Mouse (Mus musculus) embryonic facial prominence, embryonic 15.5 days (tissue): ENCODE measurements around the gene Rhbdf2. TPM values are rescaled to one million over a fixed set of nuclear protein-coding genes. Genes with fewer than 3 reads are reported as not detected.

Experiments used
- ATAC-seq: fragments of 200-750 bp; cut with Nextera tagmentation; 2 replicates; pipeline ENCODE4 v1.8.0; 2017; ENCODE audit warnings: low read depth, moderate TSS enrichment; ENCODE audit not compliant: insufficient number of reproducible peaks, low FRiP score, low TSS enrichment
- H3K27ac ChIP-seq: fragments of 300-500 bp; sonication (generic); replicated peaks from 2 replicates; pipeline ENCODE4 v1.5.1; 2015; ENCODE audit warnings: mild to moderate bottlenecking, inconsistent platforms
- H3K27me3 ChIP-seq: fragments of 300-500 bp; sonication (generic); 2 replicates; pipeline ENCODE4 v1.6.1; 2015; ENCODE audit warnings: inconsistent platforms
- H3K36me3 ChIP-seq: fragments of 300-500 bp; sonication (generic); 2 replicates; pipeline ENCODE4 v1.6.1; 2015; ENCODE audit warnings: mild to moderate bottlenecking, inconsistent platforms
- H3K4me1 ChIP-seq: fragments of 300-500 bp; sonication (generic); 2 replicates; pipeline ENCODE4 v1.6.1; 2015; ENCODE audit warnings: inconsistent platforms
- H3K4me2 ChIP-seq: fragments of 300-500 bp; sonication (generic); replicated peaks from 2 replicates; pipeline ENCODE4 v1.6.1; 2015; ENCODE audit warnings: mild to moderate bottlenecking, inconsistent platforms
- H3K4me3 ChIP-seq: fragments of 300-500 bp; sonication (generic); replicated peaks from 2 replicates; pipeline ENCODE4 v1.5.1; 2015; ENCODE audit warnings: mild to moderate bottlenecking, inconsistent platforms
- H3K9ac ChIP-seq: fragments of 300-500 bp; sonication (generic); 2 replicates; pipeline ENCODE4 v1.6.1; 2015; ENCODE audit warnings: inconsistent platforms
- H3K9me3 ChIP-seq: fragments of 300-500 bp; sonication (generic); replicated peaks from 2 replicates; pipeline ENCODE4 v1.6.1; 2016; ENCODE audit warnings: inconsistent platforms
- WGBS: fragments of 180-500 bp; shearing (Covaris S2); methylation state at CpG from one replicate; pipeline ENCODE4 v1.1.7; 2015; 5-methylcytosine and 5-hydroxymethylcytosine counted together
- polyA plus RNA-seq: library from polyadenylated mRNA; unstranded; fragments of >200 nt; fragmentation: Nextera tagmentation; extraction: Ambion mirVana; gene quantifications from 2 replicates; pipeline ENCODE4 v1.2.1, GENCODE M21; 2015

The Rhbdf2 gene
- polyA plus RNA-seq, 1 experiment from 2014 or later, result 8.8 TPM

DNA sequence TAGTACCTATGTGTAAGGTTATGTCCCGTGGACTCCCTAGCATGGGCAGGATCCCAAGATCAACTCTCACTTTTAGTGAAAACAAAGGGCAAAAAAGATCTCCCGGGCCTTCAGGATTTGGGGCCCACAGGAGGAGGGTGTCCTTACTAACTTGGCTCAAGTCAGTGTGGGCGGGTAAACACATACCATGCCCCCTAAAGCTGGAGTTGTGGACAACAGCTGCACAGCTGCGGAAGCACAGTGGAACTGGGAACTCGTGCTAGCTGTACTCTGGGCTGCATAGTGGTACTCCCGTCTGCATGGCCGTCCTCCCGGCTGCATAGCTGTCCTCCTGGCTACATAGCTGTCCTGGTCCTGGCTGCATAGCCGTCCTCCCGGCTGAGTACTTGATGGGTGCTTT, 31.4 kb upstream of the Rhbdf2 start:
- Histone ChIP-seq H3K36me3 (no peaks in the 10 kb centered on the region), H3K9me3 (no peaks in the 10 kb centered on the region), H3K27me3 (peaks cover 9% of the 10 kb centered on the region), H3K4me1 (peaks cover 60% of the 10 kb centered on the region), H3K9ac (no peak overlapping the region), H3K4me3 (no peak overlapping the region), H3K27ac (peak overlapping the region; percentile 85), H3K4me2 (peak overlapping the region; percentile 47)
- 0 out of 2 replicates have a peak, but pooled peaks have one; percentile 22 for ATAC-seq
- WGBS, result 55% methylated on average over 10 of the region's 10 CpGs

DNA sequence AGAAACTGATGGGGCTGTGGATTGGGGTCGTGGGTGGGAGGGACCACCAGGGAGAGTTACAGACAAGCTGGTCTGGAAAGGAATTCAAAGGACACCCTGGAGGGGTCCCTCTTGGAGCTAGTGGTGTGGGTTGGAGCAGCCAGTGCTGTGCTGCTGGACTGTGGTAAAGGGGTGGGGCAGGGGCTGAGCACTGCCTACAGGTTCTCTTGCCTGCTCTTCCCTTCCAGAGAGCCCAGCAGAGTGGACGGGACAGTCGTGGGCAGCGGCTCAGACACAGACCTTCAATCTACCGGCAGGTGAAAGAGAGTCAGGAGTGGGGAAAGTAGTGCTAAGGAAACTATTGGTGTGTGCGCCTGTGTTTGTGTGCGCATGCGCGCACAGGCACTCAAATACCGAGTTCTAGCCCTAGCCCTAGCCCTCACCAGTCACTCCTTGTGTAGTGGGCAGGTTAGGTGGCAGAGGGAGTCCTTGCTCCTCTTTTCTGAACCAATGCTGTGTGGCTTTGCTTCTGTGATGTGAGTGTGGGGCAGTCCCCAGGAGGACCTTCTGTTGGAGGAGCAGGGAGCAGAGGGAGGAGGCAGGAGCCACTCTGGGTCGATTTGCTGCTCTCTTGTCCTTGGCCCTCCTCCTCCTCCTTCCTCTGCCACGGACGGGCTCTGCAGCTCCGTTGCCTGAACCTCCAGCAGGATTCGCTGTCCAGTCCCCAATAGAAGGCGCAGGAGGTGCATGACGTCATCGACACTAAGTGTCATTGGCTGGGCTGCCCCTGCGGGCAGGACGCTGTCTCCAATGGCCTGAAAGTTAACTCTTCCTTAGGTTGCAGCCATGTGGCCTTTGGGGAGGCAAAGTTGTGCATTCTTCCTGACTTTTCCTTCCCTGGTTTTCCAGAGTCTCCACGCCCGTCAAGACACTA, 30.7 kb upstream of the Rhbdf2 start:
- Histone ChIP-seq H3K36me3 (no peaks in the 10 kb centered on the region), H3K9ac (no peak overlapping the region), H3K4me2 (peak overlapping the region; percentile 47), H3K27me3 (peaks cover 9% of the 10 kb centered on the region), H3K4me3 (peak overlapping the region; percentile 26), H3K4me1 (peaks cover 64% of the 10 kb centered on the region), H3K9me3 (no peaks in the 10 kb centered on the region), H3K27ac (peak overlapping the region; percentile 85)
- WGBS, result 10% methylated on average over 22 of the region's 22 CpGs
- peak; percentile 90 for ATAC-seq

DNA sequence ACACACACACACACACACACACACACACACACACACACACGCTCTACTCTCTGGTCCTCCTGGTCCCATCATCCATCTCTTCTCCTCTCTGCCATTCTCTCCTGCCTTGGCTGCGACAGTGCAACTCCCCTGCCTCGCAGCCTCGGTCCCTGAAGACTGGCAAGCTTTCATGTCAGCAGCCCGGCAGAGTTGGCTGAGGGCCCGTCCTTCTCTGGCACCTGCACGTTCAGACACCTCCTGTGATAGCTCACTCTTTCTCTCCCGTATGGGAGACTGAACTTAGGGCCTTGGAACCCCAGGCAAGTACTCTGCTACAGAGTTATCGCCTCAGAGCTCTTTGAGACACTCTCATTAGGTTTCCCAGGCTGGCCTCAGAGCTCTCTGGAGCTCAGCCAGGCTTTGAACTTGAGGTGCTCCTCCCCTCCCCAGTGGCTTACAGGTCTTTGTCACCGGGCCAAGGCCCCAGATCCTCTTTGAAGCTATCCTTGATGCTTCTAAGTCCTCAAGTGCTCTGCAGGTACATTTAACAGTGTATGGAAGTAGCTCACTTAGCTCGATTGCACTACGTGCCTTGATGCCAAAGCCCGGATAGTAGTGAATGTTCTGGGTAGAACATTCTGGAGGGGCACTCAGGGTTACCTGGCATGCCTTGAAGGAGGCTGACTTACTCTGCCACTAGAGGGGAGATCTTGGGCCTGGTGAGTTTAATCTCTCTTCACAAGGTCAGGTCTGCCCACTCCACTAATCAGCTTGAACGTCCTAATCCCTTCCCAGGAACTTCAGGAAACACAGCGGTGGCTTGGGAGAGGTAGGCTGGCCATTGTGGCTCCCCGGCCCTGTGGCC, 29.8 kb upstream of the Rhbdf2 start:
- no peak for ATAC-seq
- H3K36me3 ChIP-seq, result no peaks in the 10 kb centered on the region

DNA sequence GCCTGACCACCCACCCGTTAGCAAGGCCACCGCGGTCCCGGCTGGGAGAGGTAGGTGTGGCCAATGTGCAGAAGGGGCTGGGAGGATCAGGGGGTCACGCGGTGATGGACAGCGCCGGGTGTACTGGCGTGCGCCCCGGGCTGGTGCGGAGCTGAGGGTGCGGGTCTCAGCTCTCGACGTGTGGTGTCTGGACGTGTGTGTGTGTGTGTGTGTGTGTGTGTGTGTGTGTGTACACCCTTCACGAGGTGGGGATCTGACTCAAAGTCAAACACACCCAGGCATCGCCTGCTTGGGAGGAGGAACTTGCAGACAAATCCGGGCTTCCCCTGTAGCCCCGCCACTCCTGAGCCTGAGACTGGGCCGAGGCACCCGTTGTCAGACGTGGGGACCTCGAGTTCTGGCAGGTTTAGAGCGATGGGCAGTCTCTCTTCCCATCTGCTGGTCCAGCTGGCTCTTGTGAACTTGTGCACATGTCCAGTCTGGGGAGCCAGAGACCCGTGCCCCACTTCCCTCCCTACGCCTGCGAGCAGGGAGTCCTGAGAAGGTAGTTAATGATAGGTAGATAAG, 27.5 kb upstream of the Rhbdf2 start, which contains the start of gene Cygb:
Gene Cygb, minus strand, starts transcription at position 59 of the 567 bp plus-strand sequence.
- H3K4me1 ChIP-seq, result peaks cover 60% of the 10 kb centered on the region
- 6% methylated on average over 28 of the region's 28 CpGs for WGBS
- peak within 1 kb of the TSS; percentile 60 for H3K9ac ChIP-seq
- H3K4me2 ChIP-seq, result peak within 1 kb of the TSS; percentile 89
- H3K27me3 ChIP-seq, result peaks cover 16% of the 10 kb centered on the region
- H3K27ac ChIP-seq, result 0 out of 2 replicates have a peak within 1 kb of the TSS, but pooled peaks have one; percentile 22
- H3K36me3 ChIP-seq, result no peaks in the 10 kb centered on the region
- no peaks in the 10 kb centered on the region for H3K9me3 ChIP-seq
- no peak for ATAC-seq
- peak within 1 kb of the TSS; percentile 59 for H3K4me3 ChIP-seq

More for the DNA sequence above, 29.8 kb upstream of the Rhbdf2 start:
- peaks cover 64% of the 10 kb centered on the region for H3K4me1 ChIP-seq
- no peak overlapping the region for H3K4me2 ChIP-seq
- H3K4me3 ChIP-seq, result no peak overlapping the region
- no peak overlapping the region for H3K9ac ChIP-seq
- WGBS, result 59% methylated on average over 16 of the region's 16 CpGs
- peaks cover 16% of the 10 kb centered on the region for H3K27me3 ChIP-seq
- peak overlapping the region; percentile 85 for H3K27ac ChIP-seq
- no peaks in the 10 kb centered on the region for H3K9me3 ChIP-seq

DNA sequence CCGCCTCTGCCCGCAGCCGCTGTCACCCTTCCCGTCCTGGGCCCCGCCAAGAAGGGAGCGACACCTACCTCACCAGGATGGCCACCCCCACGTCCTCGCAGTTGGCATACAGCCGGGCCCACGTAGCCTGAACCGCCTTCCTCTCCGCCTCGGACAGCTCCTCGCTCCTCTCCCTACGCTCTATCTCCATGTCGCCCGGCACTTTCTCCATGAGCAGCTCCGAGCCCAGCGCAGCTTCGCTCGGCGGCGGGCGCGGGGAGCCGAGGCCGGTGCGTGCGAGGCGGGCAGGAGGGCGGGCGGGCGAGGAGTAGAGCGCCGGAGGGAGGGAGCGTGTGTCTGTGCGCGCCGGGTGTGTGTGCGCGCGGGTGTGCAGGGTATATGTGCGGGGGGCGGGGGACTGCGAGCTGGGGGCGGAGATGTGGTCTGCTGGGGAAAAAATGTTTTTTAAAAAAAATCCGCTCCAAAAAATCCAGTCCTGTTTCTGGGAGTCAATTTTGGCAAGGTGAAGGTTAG, 26.9 kb upstream of the Rhbdf2 start:
- Histone ChIP-seq H3K36me3 (no peaks in the 10 kb centered on the region), H3K4me3 (peak overlapping the region; percentile 59)
- ATAC-seq, result no peak

DNA sequence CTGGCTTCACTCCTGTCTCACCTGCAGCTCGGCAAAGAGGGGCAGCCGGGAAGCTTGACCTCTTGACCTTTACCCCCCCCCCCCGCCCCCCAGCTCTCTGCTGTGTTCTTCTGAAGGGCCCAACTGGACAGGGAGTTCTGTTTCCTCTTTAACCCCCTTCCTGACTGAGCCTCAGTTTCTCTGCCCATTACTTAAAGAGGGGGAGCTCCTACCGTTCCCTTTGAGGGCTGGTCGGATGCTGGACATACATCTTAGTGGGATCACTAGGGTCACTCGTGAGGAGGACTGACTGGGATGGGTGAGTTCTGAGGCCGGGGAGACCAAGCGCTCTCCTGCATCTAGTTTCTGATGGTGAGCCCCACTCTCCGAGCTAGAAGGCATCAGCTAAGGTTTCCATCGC, 26.4 kb upstream of the Rhbdf2 start, which contains the start of gene Prcd:
Gene Prcd, plus strand, starts transcription at position 301 of the 400 bp plus-strand sequence.
- Histone ChIP-seq H3K9me3 (no peaks in the 10 kb centered on the region), H3K9ac (peak within 1 kb of the TSS; percentile 60), H3K4me1 (peaks cover 67% of the 10 kb centered on the region), H3K4me3 (peak within 1 kb of the TSS; percentile 59), H3K27ac (peak within 1 kb of the TSS; percentile 22; the same call in 1 of the 2 replicates), H3K27me3 (peaks cover 16% of the 10 kb centered on the region), H3K4me2 (peak within 1 kb of the TSS; percentile 89), H3K36me3 (no peaks in the 10 kb centered on the region)
- no peak for ATAC-seq
- under 1% methylated on average over 10 of the region's 10 CpGs for WGBS

More for the DNA sequence above, 26.9 kb upstream of the Rhbdf2 start:
- under 1% methylated on average over 45 of the region's 47 CpGs for WGBS
- Histone ChIP-seq H3K9ac (peak overlapping the region; percentile 60), H3K4me1 (peaks cover 64% of the 10 kb centered on the region), H3K4me2 (peak overlapping the region; percentile 89), H3K27ac (0 out of 2 replicates have a peak overlapping the region, but pooled peaks have one; percentile 22), H3K27me3 (peaks cover 16% of the 10 kb centered on the region), H3K9me3 (no peaks in the 10 kb centered on the region)

DNA sequence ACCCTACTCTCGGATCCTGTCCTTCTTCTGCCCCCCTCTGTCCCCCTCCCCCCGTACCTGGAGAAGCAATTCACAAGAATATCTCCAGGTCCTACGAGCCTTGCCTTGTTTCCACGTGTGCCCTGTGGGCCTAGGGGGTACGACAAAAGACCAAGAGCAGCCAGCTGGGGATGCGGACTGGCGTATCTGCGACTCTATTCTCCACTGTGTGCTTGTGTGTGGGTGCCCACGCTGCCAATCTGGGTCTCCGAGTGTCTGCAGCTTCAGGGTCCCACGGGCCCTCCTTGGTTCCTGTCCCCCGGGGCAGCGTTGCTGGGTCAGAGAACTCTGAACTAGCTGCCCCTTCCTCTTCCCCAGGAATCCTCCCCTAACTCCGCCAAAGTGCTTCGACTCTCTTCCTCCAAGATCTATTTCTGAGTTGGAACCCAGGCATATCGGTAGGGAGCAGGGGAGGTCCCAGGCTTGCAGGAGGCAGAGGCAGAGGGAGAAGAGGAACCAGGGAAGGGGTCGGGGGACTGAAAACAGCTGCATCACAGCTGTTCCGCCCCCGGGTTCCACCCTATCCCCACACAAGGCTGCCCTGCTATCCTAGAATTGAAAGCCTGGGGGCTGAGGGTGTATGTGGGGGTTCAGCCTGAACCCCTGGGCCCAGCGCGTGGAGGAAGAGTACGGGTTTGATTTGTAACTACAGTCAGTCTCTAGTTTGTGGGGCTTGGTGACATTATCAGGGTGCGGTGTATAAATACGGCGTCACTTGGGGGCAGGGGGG, 25.7 kb upstream of the Rhbdf2 start:
- peaks cover 67% of the 10 kb centered on the region for H3K4me1 ChIP-seq
- WGBS, result 47% methylated on average over 25 of the region's 25 CpGs
- no peak for ATAC-seq
- H3K9ac ChIP-seq, result 0 out of 2 replicates have a peak overlapping the region, but pooled peaks have one; percentile 60
- H3K36me3 ChIP-seq, result no peaks in the 10 kb centered on the region
- H3K9me3 ChIP-seq, result no peaks in the 10 kb centered on the region
- peak overlapping the region; percentile 59 for H3K4me3 ChIP-seq
- H3K27me3 ChIP-seq, result peaks cover 16% of the 10 kb centered on the region
- H3K27ac ChIP-seq, result no peak overlapping the region; the same call in 1 of the 2 replicates
- H3K4me2 ChIP-seq, result peak overlapping the region; percentile 89

DNA sequence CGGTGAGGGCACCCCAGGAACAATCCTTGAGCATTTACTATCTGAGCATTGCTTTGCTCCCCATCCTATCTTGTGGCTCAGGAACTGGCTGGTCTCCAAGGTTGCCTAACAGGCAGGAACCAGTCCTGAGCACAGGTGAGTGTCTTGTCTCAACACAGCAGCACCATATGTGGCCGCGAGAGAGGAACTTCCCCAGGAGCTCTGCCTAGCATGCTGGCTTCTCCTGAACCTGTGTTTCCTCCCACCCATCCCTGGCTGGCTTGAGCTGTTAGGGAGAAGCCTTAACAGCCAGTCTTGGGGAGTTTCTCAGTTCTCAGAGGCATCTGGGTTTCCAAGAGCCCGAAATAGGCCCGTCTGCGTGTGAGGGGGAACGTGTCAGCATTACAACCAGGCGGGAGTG, 24.5 kb upstream of the Rhbdf2 start:
- Histone ChIP-seq H3K4me1 (peaks cover 73% of the 10 kb centered on the region), H3K4me2 (no peak overlapping the region), H3K9ac (no peak overlapping the region), H3K36me3 (no peaks in the 10 kb centered on the region), H3K9me3 (no peaks in the 10 kb centered on the region), H3K4me3 (no peak overlapping the region), H3K27ac (no peak overlapping the region), H3K27me3 (peaks cover 16% of the 10 kb centered on the region)
- ATAC-seq, result no peak
- 60% methylated on average over 8 of the region's 8 CpGs for WGBS

DNA sequence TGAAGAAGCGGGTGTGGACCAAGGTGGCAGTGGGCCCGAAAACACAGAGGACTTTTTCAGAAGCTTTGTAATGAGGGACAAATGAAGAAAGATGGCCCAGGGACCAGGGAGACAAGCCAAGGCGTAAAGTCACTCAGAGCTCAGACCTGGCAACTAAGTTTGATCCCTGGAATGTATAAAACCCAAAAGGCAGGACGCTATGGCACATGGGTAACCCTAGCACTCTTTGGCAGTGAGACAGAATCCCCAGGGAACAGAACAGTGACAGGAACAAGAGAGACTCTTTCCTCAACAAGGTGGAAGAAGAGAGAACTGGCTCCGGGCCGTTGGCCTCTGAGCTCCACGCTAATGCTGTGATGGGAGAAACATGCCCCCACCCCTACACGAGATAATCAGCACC, 24.0 kb upstream of the Rhbdf2 start:
- Histone ChIP-seq H3K4me3 (no peak overlapping the region), H3K27me3 (peaks cover 16% of the 10 kb centered on the region), H3K27ac (no peak overlapping the region), H3K9ac (no peak overlapping the region), H3K9me3 (no peaks in the 10 kb centered on the region), H3K36me3 (no peaks in the 10 kb centered on the region), H3K4me2 (no peak overlapping the region), H3K4me1 (peaks cover 77% of the 10 kb centered on the region)
- WGBS, result 71% methylated on average over 8 of the region's 8 CpGs
- ATAC-seq, result no peak

DNA sequence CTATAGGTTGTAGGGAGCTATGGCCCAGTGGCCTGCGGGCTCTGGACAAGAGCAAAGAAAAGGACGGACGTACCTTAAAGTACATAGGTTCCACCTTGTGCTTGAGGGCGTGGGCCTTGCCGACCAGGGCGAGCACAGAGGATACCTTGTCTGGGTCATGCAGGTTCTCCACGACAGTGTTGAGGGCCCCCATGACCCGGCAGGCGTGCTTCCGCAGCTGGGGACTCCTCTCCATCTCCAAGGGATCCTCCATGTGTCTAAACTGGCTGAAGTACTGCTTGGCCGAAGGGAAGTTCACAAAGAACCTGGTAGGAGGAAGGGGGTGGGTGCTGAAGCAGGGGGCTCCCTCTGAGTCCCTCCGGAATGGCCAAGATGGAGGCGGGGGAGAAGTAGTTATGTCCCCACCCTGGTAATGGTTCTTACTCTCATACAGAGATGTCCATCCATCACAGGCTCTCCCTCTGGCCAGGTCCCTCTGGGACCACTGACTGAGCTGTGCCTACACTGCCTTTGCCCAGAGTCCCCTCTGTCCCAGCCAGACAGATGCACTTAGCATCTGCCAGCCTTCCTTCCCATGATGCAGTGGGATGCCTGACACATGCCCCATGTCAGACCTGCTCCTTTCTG, 23.0 kb upstream of the Rhbdf2 start:
- Histone ChIP-seq H3K27ac (no peak overlapping the region), H3K9me3 (no peaks in the 10 kb centered on the region), H3K4me3 (no peak overlapping the region), H3K4me2 (no peak overlapping the region), H3K4me1 (peaks cover 82% of the 10 kb centered on the region), H3K27me3 (peaks cover 14% of the 10 kb centered on the region), H3K9ac (no peak overlapping the region), H3K36me3 (no peaks in the 10 kb centered on the region)
- WGBS, result 88% methylated on average over 13 of the region's 13 CpGs
- no peak for ATAC-seq
